Mouse (Mus musculus) bone marrow, adult 2 months (tissue): Measurements from ENCODE around the gene Zbtb48. TPM values are rescaled to one million over a fixed set of nuclear protein-coding genes. Genes with fewer than 3 reads are reported as not detected.

Source experiments
- H3K27ac ChIP-seq: fragments of 200-500 bp; 2 replicates; pipeline ENCODE4 v1.5.1; 2012; ENCODE audit warnings: low read depth, mild to moderate bottlenecking, control low read depth, inconsistent platforms, low read length; ENCODE audit not compliant: control insufficient read depth, poor library complexity, insufficient read depth
- H3K4me1 ChIP-seq: fragments of 200-500 bp; 2 replicates; pipeline ENCODE4 v1.6.1; 2011; ENCODE audit warnings: low read length; ENCODE audit not compliant: control insufficient read depth, insufficient read depth
- H3K4me3 ChIP-seq: fragments of 200-500 bp; replicated peaks from 2 replicates; pipeline ENCODE3; 2011; ENCODE audit warnings: mild to moderate bottlenecking, low read depth, low read length, control low read depth; ENCODE audit not compliant: control insufficient read depth
- CTCF ChIP-seq: fragments of 200-500 bp; IDR thresholded peaks from 2 replicates; pipeline ENCODE4 v1.5.1; 2011; ENCODE audit warnings: low read length, control low read depth; ENCODE audit not compliant: control insufficient read depth, insufficient read depth
- POLR2A ChIP-seq: fragments of 200-500 bp; IDR thresholded peaks from 2 replicates; pipeline ENCODE4 v1.6.1; 2011; ENCODE audit warnings: low read depth, mild to moderate bottlenecking, control low read depth, low read length, borderline replicate concordance; ENCODE audit not compliant: control insufficient read depth
- WGBS: fragments of 180-500 bp; shearing (Covaris S2); methylation state at CpG from one replicate; pipeline ENCODE4 v1.1.7; 2018; 5-methylcytosine and 5-hydroxymethylcytosine counted together
- polyA plus RNA-seq: library from polyadenylated mRNA; stranded (reverse); fragments of >200 nt; gene quantifications from 2 replicates; pipeline ENCODE4 v1.2.4, GENCODE M21; 2011; ENCODE audit warnings: low replicate concordance; ENCODE audit not compliant: missing spikeins, insufficient read depth, insufficient read length

The Zbtb48 gene
- polyA plus RNA-seq, 1 experiment = 21.0 TPM

DNA sequence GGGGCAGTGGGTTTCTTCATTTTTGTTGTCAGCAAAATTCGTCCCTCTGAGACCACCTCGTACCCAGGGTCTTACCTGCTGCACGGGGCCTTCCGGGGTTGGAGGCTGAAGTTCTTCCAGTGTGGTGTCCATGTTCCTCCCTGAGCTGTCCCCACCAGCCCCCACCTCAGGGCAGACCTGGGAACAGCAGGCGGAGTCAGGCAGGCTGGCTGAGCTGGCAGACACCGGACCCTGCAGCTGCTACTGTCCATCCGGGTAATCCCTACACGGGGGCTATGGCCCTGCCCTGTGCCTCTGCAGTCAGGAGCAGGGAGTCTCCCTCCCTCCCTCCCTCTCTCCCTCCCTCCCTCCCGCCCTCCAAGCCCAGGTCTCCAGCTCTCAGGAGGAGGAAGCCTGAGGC lies 43.9 kb downstream of the Zbtb48 start:
- no peaks in the 10 kb centered on the region; the same call in 1 of the 2 replicates for H3K4me1 ChIP-seq
- no peak overlapping the region for H3K4me3 ChIP-seq
- 86% methylated on average over 9 of the region's 9 CpGs for WGBS
- no peak for TF ChIP-seq CTCF
- no peak overlapping the region for H3K27ac ChIP-seq

- WGBS = 83% methylated on average over 17 of the region's 17 CpGs
- no peak overlapping the region for H3K4me3 ChIP-seq
- TF ChIP-seq POLR2A (no peak), CTCF (no peak)
- no peak overlapping the region for H3K27ac ChIP-seq
- H3K4me1 ChIP-seq = 0 out of 2 replicates have a peak, but pooled peaks cover 1% of the 10 kb centered on the region
Measured at GRCm38 (mm10) chr4:151983043-151983442, 44.4 kb downstream of the Zbtb48 start.

DNA sequence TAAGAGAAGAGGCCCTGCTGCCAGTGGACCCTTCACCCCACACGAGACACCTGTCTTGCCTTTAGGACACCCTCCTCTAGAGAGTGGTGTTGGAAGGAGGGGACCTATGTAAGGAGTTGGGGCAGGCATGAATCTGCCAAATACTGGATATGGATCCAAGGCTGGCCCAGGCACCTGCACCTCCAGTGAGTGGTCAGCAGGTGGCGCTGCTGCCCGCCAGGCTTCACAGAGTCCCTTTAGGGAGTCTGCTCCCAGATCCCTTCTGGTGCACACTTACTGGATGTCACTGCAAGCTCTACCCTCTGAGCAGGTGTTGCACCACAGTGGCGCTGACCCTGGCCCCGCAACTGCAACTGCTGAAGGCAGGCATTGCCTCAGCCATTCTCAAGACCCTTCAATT lies 46.1 kb downstream of the Zbtb48 start:
- 10% methylated on average over 5 of the region's 5 CpGs for WGBS
- Histone ChIP-seq H3K4me3 (no peak overlapping the region), H3K4me1 (0 out of 2 replicates have a peak, but pooled peaks cover 2% of the 10 kb centered on the region), H3K27ac (no peak overlapping the region)
- peak; percentile 99 for TF ChIP-seq CTCF
- no peak for TF ChIP-seq POLR2A

DNA sequence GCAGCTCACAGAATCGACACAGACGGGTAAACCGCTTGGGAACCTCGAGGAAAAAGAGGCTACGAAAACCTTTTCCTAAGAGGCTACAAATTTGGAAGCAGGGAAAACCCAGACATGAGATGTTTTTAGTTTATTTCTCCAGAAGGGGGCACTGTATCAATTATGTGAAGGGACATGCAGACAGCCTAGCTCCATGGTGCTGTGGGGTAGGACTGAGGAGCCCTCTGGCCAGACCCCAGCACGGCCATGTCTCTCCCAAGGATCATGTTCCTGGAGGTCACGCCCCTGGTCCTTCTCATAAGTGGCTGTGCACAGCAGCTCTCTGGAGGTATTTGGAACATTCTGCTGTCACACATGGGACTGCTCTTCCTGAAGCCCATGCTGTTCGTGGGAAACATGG lies 46.8 kb downstream of the Zbtb48 start:
- WGBS = 78% methylated on average over 8 of the region's 8 CpGs
- Histone ChIP-seq H3K4me1 (0 out of 2 replicates have a peak, but pooled peaks cover 2% of the 10 kb centered on the region), H3K4me3 (no peak overlapping the region), H3K27ac (no peak overlapping the region)
- no peak for TF ChIP-seq POLR2A
- no peak for TF ChIP-seq CTCF

DNA sequence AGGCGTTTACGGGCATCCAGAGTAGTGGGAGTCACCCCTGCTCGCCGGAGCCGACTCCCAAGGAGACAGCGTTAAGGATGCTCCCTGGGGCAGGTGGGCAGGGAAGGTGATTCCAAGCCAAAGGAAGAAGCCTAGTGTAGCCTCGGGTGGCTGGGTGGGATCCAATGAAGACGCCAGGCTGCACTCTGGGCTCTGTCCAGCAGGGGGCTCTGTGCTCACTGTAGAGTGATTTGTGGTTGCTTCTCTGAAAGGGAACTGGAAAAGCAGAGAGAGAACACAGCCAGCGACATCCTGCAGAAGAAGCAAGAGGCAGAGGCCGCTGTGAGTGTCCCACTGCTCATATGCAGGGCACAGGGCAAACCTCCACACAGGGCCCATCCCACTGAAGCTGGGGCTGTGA lies 49.7 kb downstream of the Zbtb48 start:
- H3K4me3 ChIP-seq = no peak overlapping the region
- H3K4me1 ChIP-seq = 0 out of 2 replicates have a peak, but pooled peaks cover 2% of the 10 kb centered on the region
- 42% methylated on average over 10 of the region's 10 CpGs for WGBS
- TF ChIP-seq CTCF (peak; percentile 86), POLR2A (no peak)
- peak overlapping the region; percentile 18; the same call in 1 of the 2 replicates for H3K27ac ChIP-seq

DNA sequence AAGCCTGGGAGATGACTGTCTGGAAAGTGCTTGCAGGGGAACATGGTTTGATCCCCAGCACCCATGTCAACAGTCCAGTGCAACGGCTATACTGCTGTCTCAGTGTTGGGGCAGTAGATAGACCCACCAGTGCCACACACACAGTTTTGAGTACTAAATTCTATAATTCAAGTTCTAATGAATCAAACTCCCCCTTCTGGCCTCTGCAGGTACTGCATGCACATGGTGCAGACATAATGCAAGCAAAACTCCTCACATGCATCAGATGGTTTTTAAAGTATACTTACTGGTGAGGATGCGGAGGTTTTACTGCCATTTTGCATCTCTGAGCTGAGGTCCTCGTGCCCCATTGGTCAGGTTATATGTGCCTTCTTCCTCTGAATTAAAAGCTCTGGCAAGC lies 52.0 kb downstream of the Zbtb48 start:
- 0 out of 2 replicates have a peak, but pooled peaks cover 2% of the 10 kb centered on the region for H3K4me1 ChIP-seq
- TF ChIP-seq CTCF (no peak), POLR2A (no peak)
- no peak overlapping the region for H3K27ac ChIP-seq
- H3K4me3 ChIP-seq = no peak overlapping the region
- WGBS = 84% methylated on average over 3 of the region's 3 CpGs

GRCm38 (mm10) chr4:151972221-151972967 lies 55.1 kb downstream of the Zbtb48 start:
- no peaks in the 10 kb centered on the region for H3K4me1 ChIP-seq
- TF ChIP-seq CTCF (peak; percentile 73), POLR2A (no peak)
- WGBS = 67% methylated on average over 10 of the region's 10 CpGs
- H3K27ac ChIP-seq = no peak overlapping the region
- H3K4me3 ChIP-seq = no peak overlapping the region

Other genes starting within 250 kb of the Zbtb48 start
- 26.6 and 28.3 TPM in 2 replicates for gene Camta1, start 165.8 kb downstream of the Zbtb48 start, polyA plus RNA-seq
- 50.8 and 79.8 TPM in 2 replicates for gene Dnajc11, start 94.0 kb downstream of the Zbtb48 start, polyA plus RNA-seq
- 16.4 and 23.6 TPM in 2 replicates for gene Thap3, start 38.7 kb downstream of the Zbtb48 start, polyA plus RNA-seq
- 1.9 and 2.8 TPM in 2 replicates for gene Phf13, start 31.4 kb downstream of the Zbtb48 start, polyA plus RNA-seq
- gene Klhl21, start 18.9 kb downstream of the Zbtb48 start, polyA plus RNA-seq = 3.5 and 6.6 TPM in 2 replicates
- 1.0 TPM in 1 of 2 replicates, not detected in the other for gene Tas1r1, start 10.9 kb upstream of the Zbtb48 start, polyA plus RNA-seq
- 8.1 and 11.9 TPM in 2 replicates for gene Nol9, start 11.7 kb upstream of the Zbtb48 start, polyA plus RNA-seq
- gene Plekhg5, start 44.8 kb upstream of the Zbtb48 start, polyA plus RNA-seq = 6.5 and 6.6 TPM in 2 replicates
- 2.6 and 3.3 TPM in 2 replicates for gene Tnfrsf25, start 88.3 kb upstream of the Zbtb48 start, polyA plus RNA-seq
- 0.61 TPM in 1 of 2 replicates, not detected in the other for gene Espn, start 124.7 kb upstream of the Zbtb48 start, polyA plus RNA-seq
- not detected in 2 replicates for gene Hes2, start 131.2 kb upstream of the Zbtb48 start, polyA plus RNA-seq
- gene Acot7, start 150.5 kb upstream of the Zbtb48 start, polyA plus RNA-seq = 12.4 and 32.0 TPM in 2 replicates
- gene Gpr153, start 246.6 kb upstream of the Zbtb48 start, polyA plus RNA-seq = 1.4 and 4.1 TPM in 2 replicates